Mouse (Mus musculus) layer of hippocampus, adult 11-12 months (tissue): ENCODE data around the gene Gstm1.

Experiments used
- DNase-seq: peaks from one replicate; pipeline ENCODE4 v3.0.0; 2022; ENCODE audit warnings: low spot score

Gstm1 gene

DNA sequence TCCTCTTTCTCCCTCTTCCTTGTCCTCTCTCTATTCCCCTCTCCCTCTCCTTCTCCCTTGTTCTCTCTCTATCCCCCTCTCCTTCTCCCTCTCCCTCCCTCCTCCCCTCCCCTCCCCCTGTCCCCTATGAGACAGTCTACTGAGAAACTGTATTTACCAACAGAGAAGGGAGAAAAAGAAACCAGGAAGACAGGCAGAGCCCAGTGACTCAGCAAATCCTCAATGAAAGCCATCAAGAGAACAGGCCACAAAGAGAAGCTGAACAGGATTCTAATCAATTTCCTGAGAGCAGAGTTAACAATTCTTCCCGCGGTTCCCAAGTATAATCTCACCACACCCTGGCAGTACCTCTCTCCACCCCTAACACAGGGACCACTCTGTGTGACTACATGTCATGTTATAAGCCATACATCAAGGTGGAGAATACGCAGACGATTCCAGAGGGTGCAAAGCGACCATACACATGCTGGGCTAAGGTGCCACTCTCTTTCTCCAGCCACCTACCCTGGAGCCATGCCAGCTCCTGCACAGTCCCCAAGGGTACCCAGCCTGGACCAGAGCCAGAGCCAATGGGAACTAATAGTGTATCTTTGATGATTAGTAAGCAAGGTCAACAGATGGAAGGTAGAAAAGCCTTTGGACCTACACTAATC, 53.0 kb downstream of the Gstm1 start:
- DNase-seq: no peak

- DNase-seq: no peak
Observed at GRCm38 (mm10) chr3:107964026-107964425, 53.7 kb downstream of the Gstm1 start.
